Mouse (Mus musculus) liver, postnatal 0 days (tissue): Measurements from ENCODE around the gene Itpk1.
A peak's percentile ranks its signal among the peaks of the same experiment; 100 is the strongest.

ENCODE experiments used
- CTCF ChIP-seq: sonication (generic); IDR thresholded peaks from 2 replicates; pipeline ENCODE4 v1.5.1; 2016; ENCODE audit warnings: antibody characterized with exemption, low read depth
- EP300 ChIP-seq: IDR thresholded peaks from 2 replicates; pipeline ENCODE4 v1.6.1; 2016; ENCODE audit warnings: antibody characterized with exemption, low read depth, mild to moderate bottlenecking

DNA sequence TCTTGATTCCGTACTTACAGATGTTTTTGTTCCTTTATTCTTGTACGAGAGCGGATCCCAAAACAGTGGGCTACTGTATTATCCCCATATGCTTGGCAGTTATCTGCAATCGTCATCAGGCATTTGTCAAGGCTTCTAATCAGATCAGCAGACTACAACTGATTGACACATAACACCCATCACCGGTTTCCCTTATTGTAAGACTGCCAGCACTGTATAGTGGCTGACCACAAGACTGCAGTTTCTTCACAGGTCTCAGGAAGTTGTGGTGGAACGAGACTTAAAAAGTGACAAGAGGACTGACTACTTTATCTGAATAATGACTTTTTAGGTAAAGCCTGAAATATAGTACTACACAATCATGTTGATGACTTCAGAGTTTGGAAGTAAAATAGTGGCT is 40.1 kb upstream of the Itpk1 start:
- peak; percentile 31; the same call in 1 of the 2 replicates for TF ChIP-seq CTCF
- TF ChIP-seq EP300: no peak
